Mouse (Mus musculus) testis, adult 2 months (tissue): ENCODE data around the gene Ppp1r1b.

ENCODE experiments used
- CTCF ChIP-seq: fragments of 200-500 bp; IDR thresholded peaks from 2 replicates; pipeline ENCODE4 v1.5.1; 2012; ENCODE audit warnings: low read depth, mild to moderate bottlenecking, inconsistent platforms, low read length, moderate library complexity; ENCODE audit not compliant: control insufficient read depth, insufficient read depth, insufficient replicate concordance
- POLR2A ChIP-seq: fragments of 200-500 bp; IDR thresholded peaks from 2 replicates; pipeline ENCODE4 v1.6.1; 2012; ENCODE audit warnings: low read depth, mild to moderate bottlenecking, inconsistent platforms, low read length, moderate library complexity; ENCODE audit not compliant: control insufficient read depth

- TF ChIP-seq CTCF = no peak
- TF ChIP-seq POLR2A = no peak
These were observed 34.3 kb upstream of the Ppp1r1b start for GRCm38 (mm10) chr11:98313790-98314323.
